Mouse (Mus musculus): ENCODE results near the gene Zic5. TPM values are rescaled to one million over a fixed set of nuclear protein-coding genes. Genes with fewer than 3 reads are reported as not detected.

Zic5 gene
- polyA plus RNA-seq, 1 experiment from 2014 or later, result 0.30 TPM

DNA sequence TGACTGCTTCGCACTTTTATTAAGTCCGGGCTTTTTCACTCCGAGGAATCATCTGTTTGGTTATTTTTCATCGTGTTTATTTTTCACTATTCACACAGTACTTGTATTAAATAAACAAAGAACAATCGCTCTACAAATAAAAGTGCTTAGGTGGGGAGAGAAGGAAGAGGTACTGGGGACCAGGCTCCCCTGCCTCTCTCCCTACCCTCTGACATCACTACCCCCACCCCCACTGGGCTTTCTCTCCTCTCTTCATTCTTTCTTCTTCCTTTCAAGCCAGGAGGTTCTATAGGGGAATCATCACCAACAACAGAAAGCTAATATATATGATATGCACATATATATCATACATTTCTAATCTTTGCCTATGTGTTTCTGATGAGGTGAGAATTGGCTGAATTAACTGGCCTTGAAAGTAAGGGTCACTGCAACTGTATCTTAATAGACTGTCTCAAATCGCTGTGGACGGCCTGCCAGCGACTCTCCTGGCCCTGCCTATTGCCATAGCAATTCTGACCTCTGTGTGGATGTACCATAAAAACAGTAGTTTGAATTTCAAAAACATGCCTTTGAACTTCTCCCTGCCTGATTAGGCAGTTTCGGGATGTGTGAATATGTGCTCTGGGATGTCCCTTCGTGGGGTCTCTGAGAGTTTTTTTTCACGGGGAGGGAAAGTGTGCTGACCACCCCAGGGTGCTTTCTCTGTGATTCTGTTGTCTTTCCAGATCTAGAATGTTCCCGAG, 11.3 kb downstream of the Zic5 start:
- Histone ChIP-seq H3K27ac (no peak overlapping the region), H3K27me3 (ENCODE audit: insufficient read depth, poor library complexity, severe bottlenecking) (peaks cover 69% of the 10 kb centered on the region), H3K36me3 (no peaks in the 10 kb centered on the region), H3K4me1 (peaks cover 26% of the 10 kb centered on the region), H3K9me3 (no peaks in the 10 kb centered on the region), H3K4me3 (peak overlapping the region; percentile 49)
- WGBS, result 17% methylated on average over 12 of the region's 12 CpGs
- DNase-seq (ENCODE audit: low spot score), result no peak

DNA sequence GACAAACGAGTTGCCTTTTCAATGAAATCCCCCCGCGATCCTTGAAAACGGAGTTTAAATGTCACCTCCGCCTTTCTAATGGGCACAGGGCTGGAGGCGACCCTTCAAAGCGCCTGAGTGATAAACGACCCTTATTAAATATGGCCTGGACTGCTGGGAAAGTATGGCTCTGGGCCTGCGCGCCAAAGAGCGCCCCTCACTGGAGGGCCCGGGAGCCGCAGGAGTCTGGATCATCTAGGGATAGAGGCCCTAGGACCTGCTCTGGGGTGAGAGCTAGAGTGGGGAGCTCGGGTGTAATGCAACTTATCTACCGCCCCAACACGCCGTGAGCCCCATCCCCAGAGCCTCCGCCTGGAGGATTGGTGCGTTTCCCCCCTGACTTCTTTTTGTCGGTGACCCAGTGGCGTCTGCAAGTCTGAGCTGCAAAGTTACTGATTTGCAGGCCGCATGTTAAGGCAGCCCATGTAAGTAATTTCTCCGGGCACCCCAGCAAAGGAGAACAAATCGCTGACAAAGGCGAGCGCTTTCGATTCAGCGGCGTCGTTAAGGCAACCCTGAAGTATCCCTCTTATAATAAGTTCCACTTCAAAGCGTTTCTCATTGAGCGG, 12.0 kb downstream of the Zic5 start:
- DNase-seq (ENCODE audit: low spot score), result no peak
- no peaks in the 10 kb centered on the region for H3K9me3 ChIP-seq
- H3K4me3 ChIP-seq, result peak overlapping the region; percentile 49
- H3K4me1 ChIP-seq, result peaks cover 26% of the 10 kb centered on the region
- H3K27me3 ChIP-seq (ENCODE audit: insufficient read depth, poor library complexity, severe bottlenecking), result peaks cover 76% of the 10 kb centered on the region
- WGBS, result 7% methylated on average over 32 of the region's 32 CpGs
- H3K27ac ChIP-seq, result no peak overlapping the region
- H3K36me3 ChIP-seq, result no peaks in the 10 kb centered on the region

GRCm38 (mm10) chr14:122452701-122453387, 12.6 kb downstream of the Zic5 start:
- Histone ChIP-seq H3K27me3 (ENCODE audit: insufficient read depth, poor library complexity, severe bottlenecking) (peaks cover 82% of the 10 kb centered on the region), H3K36me3 (no peaks in the 10 kb centered on the region), H3K27ac (no peak overlapping the region), H3K4me3 (peak overlapping the region; percentile 49; the same call in 1 of the 2 replicates), H3K4me1 (peaks cover 26% of the 10 kb centered on the region), H3K9me3 (no peaks in the 10 kb centered on the region)
- DNase-seq (ENCODE audit: low spot score), result no peak
- WGBS, result 55% methylated on average over 13 of the region's 13 CpGs

DNA sequence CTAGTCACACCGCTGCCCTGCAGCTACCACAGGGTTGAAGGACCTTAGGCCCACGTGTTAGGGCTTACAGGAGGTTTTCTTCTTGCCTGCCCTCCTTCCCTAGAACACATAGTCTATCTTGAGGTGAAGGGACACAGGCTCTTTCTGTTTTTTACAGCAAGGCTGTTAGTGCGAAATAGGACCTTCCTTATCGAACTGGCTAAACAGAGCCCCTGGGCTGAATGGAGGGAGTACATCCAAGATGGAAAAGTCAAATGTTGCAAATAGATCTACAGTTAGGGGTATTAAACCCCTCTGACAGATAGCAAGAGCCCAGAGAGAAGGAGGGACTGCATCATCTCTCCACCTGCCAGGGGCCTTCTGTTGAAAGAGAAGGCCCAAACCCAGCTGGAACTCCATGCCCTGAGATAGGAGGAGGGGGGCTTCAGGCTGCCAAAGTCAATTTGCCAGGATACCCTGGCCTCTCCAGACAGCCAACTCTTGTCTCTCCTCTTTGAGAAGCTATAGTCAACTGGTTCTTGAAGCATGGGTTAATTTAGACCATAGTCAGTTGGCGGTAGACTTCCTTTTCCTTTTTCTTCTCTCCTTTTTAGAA, 13.8 kb downstream of the Zic5 start:
- DNase-seq (ENCODE audit: low spot score), result no peak
- Histone ChIP-seq H3K27me3 (ENCODE audit: insufficient read depth, poor library complexity, severe bottlenecking) (peaks cover 94% of the 10 kb centered on the region), H3K27ac (no peak overlapping the region), H3K36me3 (no peaks in the 10 kb centered on the region), H3K9me3 (no peaks in the 10 kb centered on the region), H3K4me3 (peak overlapping the region; percentile 65), H3K4me1 (peaks cover 26% of the 10 kb centered on the region)
- 64% methylated on average over 5 of the region's 5 CpGs for WGBS

DNA sequence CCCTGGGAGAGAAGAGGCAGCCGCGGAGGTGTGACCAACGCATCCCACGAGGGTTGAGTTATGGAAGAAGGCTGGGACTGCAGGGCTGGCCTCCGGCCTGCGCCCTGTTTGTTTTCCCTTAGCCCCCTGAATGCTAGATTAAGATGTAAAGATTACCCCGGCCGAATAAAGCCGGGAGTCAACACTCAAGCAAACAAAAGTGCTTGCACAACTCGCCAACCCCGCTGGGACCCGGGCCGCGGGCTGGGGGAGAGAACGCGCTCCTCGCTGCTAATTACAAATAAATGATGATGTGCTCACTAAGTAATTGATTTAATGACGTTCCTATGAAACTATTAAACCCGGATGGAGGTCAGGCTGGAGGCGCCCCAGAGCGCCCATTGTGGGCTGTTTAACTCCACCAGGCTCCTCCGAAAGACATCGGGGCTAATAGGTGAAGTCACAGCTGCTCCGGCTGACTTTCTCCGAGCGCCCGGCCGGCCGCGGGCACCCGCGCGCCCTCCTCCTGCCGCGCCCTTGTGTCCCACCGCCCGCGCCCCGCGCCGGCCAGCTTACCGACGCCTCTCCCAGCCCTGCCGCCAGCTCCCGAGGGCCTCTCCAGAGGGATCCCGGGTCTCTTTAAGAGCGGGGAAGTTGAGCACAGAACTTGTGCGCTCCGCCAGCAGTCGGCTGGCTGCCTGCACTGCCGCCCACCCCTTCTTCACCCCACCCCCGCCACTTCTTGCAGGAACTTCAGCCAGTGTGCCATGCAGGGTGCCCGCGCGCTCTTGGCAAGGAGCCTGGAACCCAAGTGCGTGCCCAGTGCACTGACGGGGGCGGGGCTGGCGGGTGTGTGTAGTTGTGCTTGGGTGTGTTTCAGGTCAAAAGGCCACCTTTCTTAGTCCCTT, 14.7 kb downstream of the Zic5 start, which contains the start of gene Gm5089:
Gm5089 (minus strand) TSS at position 620 of the 887 bp plus-strand sequence.
- DNase-seq (ENCODE audit: low spot score), result no peak
- Histone ChIP-seq H3K27ac (peak within 1 kb of the TSS; percentile 47; the same call in 1 of the 2 replicates), H3K4me1 (peaks cover 26% of the 10 kb centered on the region), H3K4me3 (peak within 1 kb of the TSS; percentile 65), H3K9me3 (no peaks in the 10 kb centered on the region), H3K27me3 (ENCODE audit: insufficient read depth, poor library complexity, severe bottlenecking) (peaks cover 93% of the 10 kb centered on the region), H3K36me3 (no peaks in the 10 kb centered on the region)
- WGBS, result 1% methylated on average over 58 of the region's 59 CpGs

DNA sequence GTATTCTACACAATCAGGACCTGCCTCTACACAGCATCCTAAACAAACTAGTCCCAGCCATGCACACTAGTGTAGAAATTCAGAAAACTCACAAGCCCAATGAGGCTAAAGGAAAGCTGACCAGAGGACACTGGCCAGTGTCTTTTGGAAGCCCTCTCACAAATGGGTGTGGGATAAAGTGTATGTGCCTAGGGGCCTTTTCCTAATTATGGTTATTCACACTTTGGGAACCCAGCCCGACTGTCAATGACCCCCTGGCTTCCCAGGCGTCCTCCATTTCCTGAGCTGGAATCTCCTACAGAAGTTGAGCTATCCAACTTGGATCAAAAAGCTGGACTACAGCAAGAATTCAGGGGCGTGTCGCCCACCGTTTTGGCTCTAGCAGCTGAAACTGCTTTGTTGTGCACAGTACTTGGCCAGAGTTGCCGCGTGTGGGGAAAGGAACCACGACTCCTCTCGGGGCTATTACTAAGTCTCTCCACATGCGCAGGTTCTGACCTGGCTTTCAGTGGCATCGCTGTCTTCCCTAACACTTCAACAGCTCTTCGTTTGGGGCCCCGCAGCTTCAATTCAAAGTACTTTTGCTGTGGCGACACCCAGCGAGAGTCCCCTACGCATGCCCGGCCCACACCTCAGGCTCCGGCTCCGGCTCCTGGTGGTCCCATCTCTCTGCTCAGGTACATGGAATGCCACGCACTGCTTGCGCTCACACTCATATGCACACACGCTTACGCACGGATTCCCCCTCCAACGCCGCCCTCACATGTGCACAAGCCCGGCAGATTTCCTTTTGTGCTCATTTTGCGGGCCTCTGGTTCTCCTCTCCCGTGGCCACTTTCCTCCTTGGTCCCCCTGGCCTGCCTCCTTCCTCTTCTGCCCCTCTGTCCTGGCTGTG, 15.6 kb downstream of the Zic5 start:
- no peaks in the 10 kb centered on the region for H3K9me3 ChIP-seq
- 3% methylated on average over 29 of the region's 29 CpGs for WGBS
- H3K27me3 ChIP-seq (ENCODE audit: insufficient read depth, poor library complexity, severe bottlenecking), result peaks cover 88% of the 10 kb centered on the region
- H3K4me3 ChIP-seq, result peak overlapping the region; percentile 65
- H3K27ac ChIP-seq, result no peak overlapping the region
- H3K4me1 ChIP-seq, result peaks cover 26% of the 10 kb centered on the region
- no peak for DNase-seq (ENCODE audit: low spot score)
- no peaks in the 10 kb centered on the region for H3K36me3 ChIP-seq

DNA sequence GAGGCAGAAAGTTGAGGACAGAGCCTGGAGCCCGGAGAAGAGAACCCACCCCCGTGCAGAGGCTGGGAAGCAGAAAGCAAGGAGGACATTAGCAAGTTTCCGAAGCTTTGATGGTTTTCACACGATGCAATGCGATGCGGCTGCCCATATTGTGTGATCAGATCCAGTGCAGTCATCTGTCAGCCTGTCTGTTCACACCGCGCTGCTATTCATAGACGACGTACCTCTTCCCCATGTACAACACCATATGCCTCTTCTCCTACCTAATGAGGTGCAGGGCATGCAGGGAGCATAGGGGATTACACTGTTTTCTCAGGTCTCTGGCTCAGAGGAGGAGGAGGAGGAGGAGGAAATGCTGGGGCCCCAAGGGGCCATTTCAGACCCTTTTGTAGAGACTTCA, 28.6 kb downstream of the Zic5 start:
- Histone ChIP-seq H3K9me3 (no peaks in the 10 kb centered on the region), H3K27ac (no peak overlapping the region), H3K4me1 (0 out of 2 replicates have a peak, but pooled peaks cover 2% of the 10 kb centered on the region), H3K27me3 (ENCODE audit: insufficient read depth, poor library complexity, severe bottlenecking) (0 out of 2 replicates have a peak, but pooled peaks cover under 1% of the 10 kb centered on the region), H3K4me3 (no peak overlapping the region), H3K36me3 (no peaks in the 10 kb centered on the region)
- WGBS, result 54% methylated on average over 10 of the region's 10 CpGs
- DNase-seq (ENCODE audit: low spot score), result no peak

DNA sequence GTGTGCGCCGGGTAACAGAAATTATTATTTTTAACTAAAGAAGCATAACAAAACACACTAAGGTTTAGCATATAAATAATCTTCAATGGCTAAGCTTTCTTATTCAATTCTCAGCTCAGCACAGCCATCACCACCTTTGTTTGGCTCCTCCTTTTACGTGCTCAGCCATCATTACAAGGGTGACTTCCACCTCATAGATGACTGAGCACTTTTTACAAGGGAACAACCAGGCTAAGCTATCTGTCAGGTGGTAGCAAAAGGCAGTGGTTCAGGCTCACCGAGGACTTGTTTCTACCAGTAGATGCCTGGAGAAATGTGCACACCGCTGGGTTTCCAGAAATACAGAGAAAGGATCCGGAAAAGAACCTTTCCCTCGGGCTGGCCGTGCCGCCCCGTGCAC, 31.4 kb downstream of the Zic5 start:
- 87% methylated on average over 10 of the region's 10 CpGs for WGBS
- Histone ChIP-seq H3K4me3 (no peak overlapping the region), H3K36me3 (no peaks in the 10 kb centered on the region), H3K9me3 (no peaks in the 10 kb centered on the region), H3K27ac (no peak overlapping the region), H3K4me1 (0 out of 2 replicates have a peak, but pooled peaks cover 2% of the 10 kb centered on the region), H3K27me3 (ENCODE audit: insufficient read depth, poor library complexity, severe bottlenecking) (no peaks in the 10 kb centered on the region)
- no peak for DNase-seq (ENCODE audit: low spot score)

DNA sequence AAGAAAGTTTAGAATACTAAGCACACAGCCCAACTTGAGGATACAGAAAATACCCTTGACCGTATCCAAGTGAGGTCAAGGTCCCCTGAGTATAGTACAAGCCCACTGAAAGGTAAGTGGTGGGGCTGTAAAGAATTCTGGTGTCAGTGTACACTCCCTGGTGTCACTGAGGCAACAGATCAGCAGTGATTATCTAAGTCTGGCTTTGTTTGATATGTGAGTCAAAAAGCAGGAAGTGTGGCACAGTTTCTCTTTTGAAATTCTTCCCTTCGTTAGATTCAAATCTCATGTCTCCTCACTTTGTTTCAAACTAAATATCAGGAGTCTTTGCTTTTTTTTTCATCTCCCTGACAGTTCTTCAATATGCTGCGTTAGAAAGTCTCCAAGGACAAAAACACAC, 32.9 kb downstream of the Zic5 start:
- Histone ChIP-seq H3K4me3 (no peak overlapping the region), H3K27ac (no peak overlapping the region), H3K4me1 (0 out of 2 replicates have a peak, but pooled peaks cover 2% of the 10 kb centered on the region), H3K9me3 (no peaks in the 10 kb centered on the region), H3K36me3 (no peaks in the 10 kb centered on the region), H3K27me3 (ENCODE audit: insufficient read depth, poor library complexity, severe bottlenecking) (no peaks in the 10 kb centered on the region)
- no peak for DNase-seq (ENCODE audit: low spot score)
- 74% methylated on average over 3 of the region's 3 CpGs for WGBS

DNA sequence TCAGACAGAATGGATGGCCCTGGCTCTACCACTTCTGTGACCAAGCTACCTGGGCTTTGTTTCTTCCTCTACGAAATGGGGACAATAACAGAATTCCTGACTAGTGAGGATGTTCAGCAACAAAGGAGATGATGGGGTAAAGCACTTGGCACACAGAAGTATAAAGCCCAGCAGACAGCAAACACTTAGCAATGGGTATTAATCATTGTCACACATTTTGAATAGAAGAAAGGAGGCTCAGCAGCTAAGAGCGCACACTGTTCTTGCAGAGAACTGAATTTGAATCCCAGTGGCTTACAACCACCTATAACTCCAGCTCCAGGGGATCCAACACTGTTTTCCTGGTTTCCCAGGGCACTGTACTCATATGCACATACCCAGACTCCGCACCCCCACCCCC, 37.8 kb downstream of the Zic5 start:
- no peaks in the 10 kb centered on the region for H3K9me3 ChIP-seq
- H3K4me1 ChIP-seq, result no peaks in the 10 kb centered on the region
- no peaks in the 10 kb centered on the region for H3K36me3 ChIP-seq
- DNase-seq (ENCODE audit: low spot score), result no peak
- no peak overlapping the region for H3K27ac ChIP-seq
- WGBS, result 82% methylated on average over 3 of the region's 3 CpGs
- no peaks in the 10 kb centered on the region; the same call in 1 of the 2 replicates for H3K27me3 ChIP-seq (ENCODE audit: insufficient read depth, poor library complexity, severe bottlenecking)
- no peak overlapping the region for H3K4me3 ChIP-seq

DNA sequence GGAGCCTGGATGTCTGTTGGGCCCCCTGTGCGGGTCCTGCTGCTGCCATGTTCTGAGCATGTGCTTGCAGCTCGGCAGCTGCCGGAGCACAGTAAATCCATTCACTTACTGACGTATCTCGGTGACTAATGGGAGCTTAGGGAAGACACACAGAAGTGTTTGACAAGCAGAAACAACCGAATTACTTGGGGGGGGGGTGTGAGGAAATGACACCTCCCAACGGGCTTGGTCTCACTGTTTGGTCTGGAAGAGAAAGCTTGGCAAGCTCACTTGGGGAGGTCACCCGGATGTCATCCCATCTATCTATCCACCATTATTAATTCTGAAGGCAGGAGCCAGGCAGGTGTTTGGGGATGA, 38.3 kb downstream of the Zic5 start:
- Histone ChIP-seq H3K4me1 (no peaks in the 10 kb centered on the region), H3K36me3 (no peaks in the 10 kb centered on the region), H3K9me3 (no peaks in the 10 kb centered on the region), H3K27me3 (ENCODE audit: insufficient read depth, poor library complexity, severe bottlenecking) (no peaks in the 10 kb centered on the region; the same call in 1 of the 2 replicates), H3K4me3 (no peak overlapping the region), H3K27ac (no peak overlapping the region)
- WGBS, result 72% methylated on average over 8 of the region's 8 CpGs
- DNase-seq (ENCODE audit: low spot score), result no peak
